Mouse (Mus musculus) activated CD4-positive, CD25-positive, alpha-beta regulatory T cell (primary cell): ENCODE data around the gene Sgo2a. TPM values are rescaled to one million over a fixed set of nuclear protein-coding genes. Genes with fewer than 3 reads are reported as not detected.

Experiments used
- polyA plus RNA-seq, 2 experiments: library from polyadenylated mRNA; unstranded; fragments of 100-300 nt; shearing (Covaris generic); gene quantifications; one replicate each; pipeline ENCODE4 v1.2.1; 2017

The Sgo2a gene
- polyA plus RNA-seq: 1 to 10 TPM; 1.7 to 2.3 TPM

GRCm38 (mm10) chr1:57995432-57996132, at the start of gene Sgo2a:
Sgo2a (plus strand) TSS chr1:57995971.

GRCm38 (mm10) chr1:58018856-58019255, 23.1 kb downstream of the Sgo2a start, which contains the start of gene Kctd18:
Kctd18 (minus strand) TSS chr1:58018956.

GRCm38 (mm10) chr1:58029636-58030117, 33.9 kb downstream of the Sgo2a start, which contains the start of gene Aox1:
Aox1 (plus strand) TSS chr1:58029931.

Other genes starting within 250 kb of the Sgo2a start
- 1 to 10 TPM in 1 of 2 experiments, under 1 TPM in 1; 0.30 to 2.1 TPM for gene Spats2l, start 221.8 kb upstream of the Sgo2a start, polyA plus RNA-seq
- gene Kctd18, start 23.0 kb downstream of the Sgo2a start, polyA plus RNA-seq: 10 to 100 TPM; 26.5 to 31.6 TPM
- gene Aox1, start 34.0 kb downstream of the Sgo2a start, polyA plus RNA-seq: under 1 TPM in 1 of 2 experiments, not detected in 1; 0.15 TPM
- under 1 TPM in 1 of 2 experiments, not detected in 1; 0.05 TPM for gene Aox3, start 117.2 kb downstream of the Sgo2a start, polyA plus RNA-seq
- gene Aox4, start 214.4 kb downstream of the Sgo2a start, polyA plus RNA-seq: under 1 TPM in 1 of 2 experiments, not detected in 1; 0.33 TPM